Mouse (Mus musculus) small intestine, adult 2 months (tissue): ENCODE measurements around the gene Snip1.

Source experiments
- CTCF ChIP-seq: fragments of 200-500 bp; IDR thresholded peaks from 2 replicates; pipeline ENCODE4 v1.5.1; 2012; ENCODE audit warnings: low read depth, mild to moderate bottlenecking, control low read depth, inconsistent platforms, low read length, moderate library complexity, mixed read lengths; ENCODE audit not compliant: insufficient replicate concordance, insufficient read length; ENCODE audit errors: extremely low read depth
- POLR2A ChIP-seq: fragments of 200-500 bp; IDR thresholded peaks from 2 replicates; pipeline ENCODE4 v1.6.1; 2012; ENCODE audit warnings: low read depth, mild to moderate bottlenecking, control low read depth, inconsistent platforms, low read length, moderate library complexity

- no peak for TF ChIP-seq CTCF
- no peak for TF ChIP-seq POLR2A
These were observed 56.8 kb downstream of the Snip1 start for GRCm38 (mm10) chr4:125123279-125123671.
